Mouse (Mus musculus): ENCODE measurements around the gene Rad51b. TPM values are rescaled to one million over a fixed set of nuclear protein-coding genes. Genes with fewer than 3 reads are reported as not detected.

Rad51b gene
- polyA plus RNA-seq, 1 experiment from 2014 or later, result 3.9 TPM

DNA sequence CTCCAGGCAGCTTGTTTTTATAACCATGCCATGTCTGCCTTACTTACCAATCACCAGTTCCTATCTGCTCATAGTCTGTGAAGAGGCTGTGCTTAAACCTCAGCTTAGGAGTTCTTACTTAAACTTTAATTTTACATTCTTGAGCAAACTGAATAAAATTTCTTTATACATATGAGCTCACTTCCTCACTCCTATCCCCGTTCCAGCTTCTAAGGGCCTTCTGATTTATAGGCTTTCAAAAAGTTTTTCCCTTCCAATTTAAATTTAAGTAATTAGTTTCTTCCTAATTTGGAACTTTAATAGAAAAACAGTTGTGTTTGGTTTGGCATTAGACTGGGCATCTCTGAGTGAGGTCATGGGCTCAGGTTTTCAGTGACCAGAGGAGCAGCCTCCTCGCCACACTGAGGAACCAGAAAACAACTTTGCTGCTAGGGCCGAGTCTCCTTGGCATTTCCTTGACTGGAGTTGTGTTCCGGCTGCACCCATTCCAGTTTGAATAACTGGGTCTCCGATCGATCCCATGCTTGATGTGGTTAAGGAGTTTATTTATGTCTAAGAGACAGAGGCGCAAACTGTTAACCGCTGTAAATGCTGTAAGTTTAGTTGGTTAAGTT lies 115.9 kb downstream of the Rad51b start:
- Histone ChIP-seq H3K9ac (ENCODE audit: low read depth, low read length) (no peak overlapping the region), H3K4me2 (ENCODE audit: low read length) (no peak overlapping the region), H3K27ac (peak overlapping the region; percentile 31; the same call in 1 of the 2 replicates), H3K4me3 (replicated peaks; ENCODE audit: low read depth, low read length) (no peak overlapping the region), H3K4me1 (replicated peaks; ENCODE audit: insufficient read depth, low read length) (no peaks in the 10 kb centered on the region), H3K9me3 (replicated peaks; ENCODE audit: low read length) (no peaks in the 10 kb centered on the region), H3K36me3 (ENCODE audit: insufficient read depth, low read length) (no peaks in the 10 kb centered on the region), H3K27me3 (ENCODE audit: insufficient read depth, low read length) (no peaks in the 10 kb centered on the region)
- peak; percentile 57 for DNase-seq (ENCODE audit: low spot score)
- TF ChIP-seq CTCF (IDR thresholded peaks at IDR 0.05; ENCODE audit: low read depth), result no peak
- ATAC-seq (replicated peaks; ENCODE audit: low FRiP score, low read depth), result no peak
- WGBS, result 65% methylated on average over 8 of the region's 8 CpGs

DNA sequence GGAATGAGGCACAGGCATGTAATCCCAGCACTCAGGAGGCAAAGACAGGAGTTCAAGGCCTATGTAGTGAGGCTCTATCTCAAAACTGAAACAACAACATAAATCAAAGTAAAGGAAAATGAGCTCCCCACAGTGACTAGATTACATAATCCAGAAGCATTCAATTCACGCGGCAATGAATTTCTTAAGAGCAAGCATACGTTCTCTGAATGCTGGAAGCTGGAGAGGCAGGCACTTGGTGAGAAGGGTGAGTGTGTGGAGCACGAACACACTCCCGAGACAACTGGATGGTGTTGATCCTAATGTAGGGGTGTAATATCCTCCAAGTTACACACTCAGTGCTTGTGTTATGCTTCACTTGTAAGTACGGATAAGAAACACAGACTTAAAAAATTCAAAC lies 120.3 kb downstream of the Rad51b start:
- no peak overlapping the region for H3K27ac ChIP-seq

DNA sequence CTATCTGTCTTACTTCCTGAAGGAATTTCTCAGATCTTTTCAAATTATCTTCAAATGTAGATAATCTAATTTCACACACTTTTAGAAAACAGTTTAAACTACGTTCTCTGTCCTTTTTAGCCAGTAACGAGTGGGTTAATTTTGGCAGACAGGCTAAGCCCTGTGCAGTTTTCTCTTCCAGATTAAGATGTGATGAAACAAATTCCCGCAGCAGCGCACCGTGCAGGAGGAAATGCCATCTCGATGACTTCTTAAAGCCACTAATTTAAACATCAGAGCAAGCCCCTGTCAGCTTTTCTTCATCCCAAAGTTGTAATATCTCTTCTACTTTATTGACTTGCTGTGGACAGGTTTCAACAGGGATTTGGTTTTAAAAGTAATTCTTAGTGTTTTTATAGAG lies 123.5 kb downstream of the Rad51b start:
- DNase-seq (ENCODE audit: low spot score) (no peak), ATAC-seq (replicated peaks; ENCODE audit: low FRiP score, low read depth) (no peak)
- Histone ChIP-seq H3K27ac (no peak overlapping the region), H3K4me3 (replicated peaks; ENCODE audit: low read depth, low read length) (no peak overlapping the region), H3K9me3 (replicated peaks; ENCODE audit: low read length) (no peaks in the 10 kb centered on the region), H3K36me3 (ENCODE audit: insufficient read depth, low read length) (no peaks in the 10 kb centered on the region), H3K4me1 (replicated peaks; ENCODE audit: insufficient read depth, low read length) (no peaks in the 10 kb centered on the region), H3K9ac (ENCODE audit: low read depth, low read length) (no peak overlapping the region), H3K27me3 (ENCODE audit: insufficient read depth, low read length) (no peaks in the 10 kb centered on the region), H3K4me2 (ENCODE audit: low read length) (no peak overlapping the region)
- 35% methylated on average over 6 of the region's 6 CpGs for WGBS
- no peak for TF ChIP-seq CTCF (IDR thresholded peaks at IDR 0.05; ENCODE audit: low read depth)

More for the DNA sequence above, 120.3 kb downstream of the Rad51b start:
- no peak for DNase-seq (ENCODE audit: low spot score)
- no peak overlapping the region for H3K4me3 ChIP-seq (replicated peaks; ENCODE audit: low read depth, low read length)
- no peaks in the 10 kb centered on the region for H3K27me3 ChIP-seq (ENCODE audit: insufficient read depth, low read length)
- ATAC-seq (replicated peaks; ENCODE audit: low FRiP score, low read depth), result no peak
- no peak overlapping the region for H3K9ac ChIP-seq (ENCODE audit: low read depth, low read length)
- H3K4me2 ChIP-seq (ENCODE audit: low read length), result no peak overlapping the region
- H3K4me1 ChIP-seq (replicated peaks; ENCODE audit: insufficient read depth, low read length), result no peaks in the 10 kb centered on the region
- no peaks in the 10 kb centered on the region for H3K36me3 ChIP-seq (ENCODE audit: insufficient read depth, low read length)
- 80% methylated on average over 6 of the region's 6 CpGs for WGBS
- H3K9me3 ChIP-seq (replicated peaks; ENCODE audit: low read length), result no peaks in the 10 kb centered on the region
- TF ChIP-seq CTCF (IDR thresholded peaks at IDR 0.05; ENCODE audit: low read depth), result no peak

GRCm38 (mm10) chr12:79429507-79430291 lies 132.6 kb downstream of the Rad51b start:
- Histone ChIP-seq H3K9ac (ENCODE audit: low read depth, low read length) (no peak overlapping the region), H3K27me3 (ENCODE audit: insufficient read depth, low read length) (no peaks in the 10 kb centered on the region), H3K4me2 (ENCODE audit: low read length) (no peak overlapping the region), H3K27ac (no peak overlapping the region), H3K9me3 (replicated peaks; ENCODE audit: low read length) (no peaks in the 10 kb centered on the region), H3K4me1 (replicated peaks; ENCODE audit: insufficient read depth, low read length) (no peaks in the 10 kb centered on the region), H3K4me3 (replicated peaks; ENCODE audit: low read depth, low read length) (no peak overlapping the region), H3K36me3 (ENCODE audit: insufficient read depth, low read length) (no peaks in the 10 kb centered on the region)
- no peak for ATAC-seq (replicated peaks; ENCODE audit: low FRiP score, low read depth)
- no peak for TF ChIP-seq CTCF (IDR thresholded peaks at IDR 0.05; ENCODE audit: low read depth)
- DNase-seq (ENCODE audit: low spot score), result peak; percentile 34
- WGBS, result 43% methylated on average over 7 of the region's 7 CpGs

GRCm38 (mm10) chr12:79431138-79431537 lies 134.1 kb downstream of the Rad51b start:
- Histone ChIP-seq H3K27me3 (ENCODE audit: insufficient read depth, low read length) (no peaks in the 10 kb centered on the region), H3K27ac (no peak overlapping the region), H3K4me2 (ENCODE audit: low read length) (no peak overlapping the region), H3K4me1 (replicated peaks; ENCODE audit: insufficient read depth, low read length) (no peaks in the 10 kb centered on the region), H3K9ac (ENCODE audit: low read depth, low read length) (no peak overlapping the region), H3K4me3 (replicated peaks; ENCODE audit: low read depth, low read length) (no peak overlapping the region), H3K36me3 (ENCODE audit: insufficient read depth, low read length) (no peaks in the 10 kb centered on the region), H3K9me3 (replicated peaks; ENCODE audit: low read length) (no peaks in the 10 kb centered on the region)
- no peak for TF ChIP-seq CTCF (IDR thresholded peaks at IDR 0.05; ENCODE audit: low read depth)
- WGBS, result 55% methylated on average over 4 of the region's 4 CpGs
- ATAC-seq (replicated peaks; ENCODE audit: low FRiP score, low read depth) (no peak), DNase-seq (ENCODE audit: low spot score) (peak; percentile 58)

DNA sequence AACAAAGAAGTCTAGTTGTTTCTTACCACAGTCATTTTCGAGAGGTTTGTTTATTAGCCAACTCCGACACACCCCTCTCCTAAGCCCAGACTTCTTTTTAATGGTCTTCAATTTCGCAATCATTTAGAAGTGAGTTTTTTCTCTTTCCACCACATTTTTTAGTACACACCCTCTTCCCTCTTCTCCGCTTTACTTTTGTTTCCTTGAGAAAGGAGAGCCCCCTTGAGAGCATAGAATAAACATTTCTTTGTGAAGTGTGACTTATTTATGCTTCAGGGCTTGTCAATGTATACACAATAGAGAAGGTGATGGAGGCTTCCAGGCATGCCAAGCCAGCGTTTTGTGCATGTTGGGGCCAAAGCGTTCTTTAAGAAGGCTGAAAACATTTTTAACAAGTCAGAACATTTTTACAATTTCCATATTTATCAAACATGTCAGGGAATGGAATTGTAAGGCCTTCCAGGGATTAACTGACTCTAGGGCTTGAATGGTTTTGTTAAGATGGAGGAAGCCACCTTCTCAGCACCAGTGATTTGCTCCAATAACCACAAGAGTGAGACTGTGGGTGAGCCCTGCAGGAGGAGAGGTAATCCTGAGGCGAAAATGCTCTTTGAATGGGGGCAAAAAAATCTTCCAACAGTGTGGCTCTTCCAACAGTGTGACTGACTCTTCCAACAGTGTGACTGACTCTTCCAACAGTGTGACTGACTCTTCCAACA lies 136.8 kb downstream of the Rad51b start:
- TF ChIP-seq CTCF (IDR thresholded peaks at IDR 0.05; ENCODE audit: low read depth), result no peak
- H3K4me3 ChIP-seq (replicated peaks; ENCODE audit: low read depth, low read length), result no peak overlapping the region
- H3K9me3 ChIP-seq (replicated peaks; ENCODE audit: low read length), result no peaks in the 10 kb centered on the region
- no peak overlapping the region for H3K9ac ChIP-seq (ENCODE audit: low read depth, low read length)
- H3K4me1 ChIP-seq (replicated peaks; ENCODE audit: insufficient read depth, low read length), result no peaks in the 10 kb centered on the region
- H3K36me3 ChIP-seq (ENCODE audit: insufficient read depth, low read length), result no peaks in the 10 kb centered on the region
- H3K27ac ChIP-seq, result no peak overlapping the region
- DNase-seq (ENCODE audit: low spot score) (peak; percentile 63), ATAC-seq (replicated peaks; ENCODE audit: low FRiP score, low read depth) (no peak)
- H3K27me3 ChIP-seq (ENCODE audit: insufficient read depth, low read length), result no peaks in the 10 kb centered on the region
- H3K4me2 ChIP-seq (ENCODE audit: low read length), result no peak overlapping the region
- WGBS, result 46% methylated on average over 7 of the region's 7 CpGs

Data from kidney, postnatal 0 days (tissue).